Mouse (Mus musculus) kidney, embryonic 16.5 days (tissue): Measurements from ENCODE around the gene Gm15319. TPM values are rescaled to one million over a fixed set of nuclear protein-coding genes. Genes with fewer than 3 reads are reported as not detected.
"Not testable (repeated sequence)": the region's sequence is repeated elsewhere in the genome, so short reads cannot be mapped to it uniquely, and the experiment has no call there.

Experiments
- ATAC-seq: fragments of 200-750 bp; cut with Nextera tagmentation; 2 replicates; pipeline ENCODE4 v1.8.0; 2017; ENCODE audit warnings: moderate TSS enrichment; ENCODE audit not compliant: low FRiP score, low TSS enrichment
- H3K27ac ChIP-seq: fragments of 300-500 bp; sonication (generic); 2 replicates; pipeline ENCODE4 v1.5.1; 2014; ENCODE audit warnings: low read length
- H3K27me3 ChIP-seq: fragments of 300-500 bp; sonication (generic); 2 replicates; pipeline ENCODE4 v1.6.1; 2014; ENCODE audit warnings: low read length, control low read depth, mixed read lengths; ENCODE audit not compliant: insufficient read depth
- H3K36me3 ChIP-seq: fragments of 300-500 bp; sonication (generic); 2 replicates; pipeline ENCODE4 v1.6.1; 2014; ENCODE audit warnings: low read length, control low read depth, mixed read lengths; ENCODE audit not compliant: insufficient read depth
- H3K4me1 ChIP-seq: fragments of 300-500 bp; sonication (generic); 2 replicates; pipeline ENCODE4 v1.6.1; 2014; ENCODE audit warnings: low read length, control low read depth, mixed read lengths; ENCODE audit not compliant: insufficient read depth
- H3K4me2 ChIP-seq: fragments of 300-500 bp; sonication (generic); replicated peaks from 2 replicates; pipeline ENCODE4 v1.6.1; 2014; ENCODE audit warnings: low read depth, low read length
- H3K4me3 ChIP-seq: fragments of 300-500 bp; sonication (generic); 2 replicates; pipeline ENCODE4 v1.5.1; 2014; ENCODE audit warnings: mild to moderate bottlenecking, low read length
- H3K9ac ChIP-seq: fragments of 300-500 bp; sonication (generic); replicated peaks from 2 replicates; pipeline ENCODE4 v1.6.1; 2014; ENCODE audit warnings: low read length
- H3K9me3 ChIP-seq: fragments of 300-500 bp; sonication (generic); 2 replicates; pipeline ENCODE4 v1.6.1; 2016; ENCODE audit warnings: low read length, control low read depth
- WGBS: fragments of 180-500 bp; shearing (Covaris S2); extraction: QIAGEN DNeasy Blood & Tissue Kit; methylation state at CpG from one replicate; pipeline ENCODE4 v1.1.7; 2014; 5-methylcytosine and 5-hydroxymethylcytosine counted together
- polyA plus RNA-seq: library from polyadenylated mRNA; unstranded; fragments of >200 nt; fragmentation: Nextera tagmentation; extraction: Ambion mirVana; gene quantifications from 2 replicates; pipeline ENCODE4 v1.2.1, GENCODE M21; 2015

The Gm15319 gene
- polyA plus RNA-seq, 1 experiment from 2014 or later, result not detected

DNA sequence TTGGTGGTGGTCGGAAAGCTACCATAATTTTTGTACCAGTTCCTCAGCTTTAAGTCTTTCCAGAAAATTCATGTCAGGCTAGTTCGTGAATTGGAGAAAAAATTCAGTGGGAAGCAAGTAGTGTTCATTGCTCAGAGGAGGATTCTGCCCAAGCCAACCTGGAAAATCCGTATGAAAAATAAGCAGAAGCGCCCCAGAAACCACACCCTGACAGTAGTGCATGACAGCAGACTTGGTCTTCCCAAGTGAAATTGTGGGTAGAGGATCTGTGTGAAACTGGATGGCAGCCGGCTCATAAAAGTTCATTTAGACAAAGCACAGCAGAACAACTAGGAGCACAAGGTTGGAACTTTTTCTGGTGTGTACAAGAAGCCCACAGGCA lies 18.2 kb upstream of the Gm15319 start:
- ATAC-seq, H3K4me2 ChIP-seq, H3K9me3 ChIP-seq, H3K36me3 ChIP-seq, H3K27ac ChIP-seq, H3K27me3 ChIP-seq, H3K4me3 ChIP-seq, H3K4me1 ChIP-seq, H3K9ac ChIP-seq: not testable (repeated sequence)
- WGBS, result no CpG with 5 or more reads among the region's 5 CpGs

DNA sequence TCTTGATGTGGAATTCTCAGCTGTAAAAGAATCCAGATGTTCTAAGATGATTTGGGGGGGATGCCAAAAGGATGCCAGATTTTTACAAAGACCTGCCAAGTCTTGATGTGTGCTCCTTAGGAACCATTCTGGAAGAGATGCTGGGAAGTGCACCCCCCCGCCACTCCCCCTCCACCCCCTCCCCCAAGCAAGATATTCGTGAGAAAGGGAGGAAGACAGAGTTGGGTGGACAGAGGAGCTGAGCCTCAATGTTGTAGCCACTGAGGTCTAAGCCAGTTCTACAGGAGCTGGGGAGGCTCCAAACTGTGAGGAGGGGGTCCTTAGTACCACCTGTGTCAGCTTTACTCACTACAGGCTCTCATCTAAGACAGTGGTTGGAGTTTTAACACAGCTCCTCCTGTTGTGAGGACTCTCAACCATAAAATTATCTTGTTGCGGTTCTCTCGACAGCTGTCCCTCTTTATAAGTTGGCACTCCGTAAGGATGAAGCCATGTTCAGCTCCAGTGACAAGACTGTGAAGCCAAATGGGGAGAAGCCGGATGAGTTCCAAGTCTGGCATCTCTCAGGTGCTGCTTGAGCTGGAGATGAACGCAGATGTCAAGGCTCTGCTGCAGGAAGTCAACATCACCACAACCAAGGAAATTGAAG lies 17.7 kb upstream of the Gm15319 start:
- 82% methylated on average over 5 of the region's 7 CpGs for WGBS
- not testable (repeated sequence) for H3K4me2 ChIP-seq, H3K36me3 ChIP-seq, H3K27me3 ChIP-seq, H3K27ac ChIP-seq, H3K9me3 ChIP-seq, H3K4me3 ChIP-seq, H3K4me1 ChIP-seq, H3K9ac ChIP-seq
- ATAC-seq, result peak; percentile 86

DNA sequence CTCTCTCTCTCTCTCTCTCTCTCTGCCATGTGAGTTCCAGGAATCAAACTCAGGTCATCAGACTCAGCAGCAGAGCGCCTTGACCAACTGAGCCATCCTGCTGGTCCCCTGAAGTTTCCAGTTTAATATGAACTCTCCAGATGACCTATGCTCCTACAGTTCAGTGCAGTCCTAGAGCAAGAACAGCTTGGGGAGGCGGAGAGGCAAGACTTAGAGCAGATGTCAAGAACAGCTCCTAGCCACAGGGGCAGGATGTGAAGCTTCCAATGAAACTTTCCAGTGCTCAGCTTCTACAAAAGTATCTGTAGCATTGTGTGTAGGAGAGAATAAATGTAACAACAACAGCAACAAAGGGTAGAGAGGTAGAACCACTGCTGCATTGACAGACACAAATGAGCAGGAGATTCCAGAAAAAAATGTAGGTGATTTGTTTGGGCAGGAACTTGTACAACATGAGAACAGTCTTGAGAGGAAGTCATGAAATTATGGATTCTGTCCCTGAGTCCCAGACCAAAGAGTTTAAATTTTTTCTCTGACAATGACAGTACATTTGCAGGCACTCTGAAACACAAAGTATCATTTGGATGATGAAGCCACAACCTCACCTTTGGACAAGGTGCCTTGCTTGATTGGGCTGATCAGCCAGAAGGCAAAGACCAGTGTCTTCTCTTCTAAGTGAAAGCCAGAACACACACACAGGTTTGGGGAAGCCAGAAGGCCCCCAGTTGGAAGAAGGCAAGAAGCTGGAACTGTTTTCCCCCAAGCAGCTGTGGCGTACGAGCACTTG lies 16.8 kb upstream of the Gm15319 start:
- H3K4me1 ChIP-seq, H3K36me3 ChIP-seq, H3K4me2 ChIP-seq, H3K9me3 ChIP-seq, H3K27ac ChIP-seq, H3K9ac ChIP-seq, ATAC-seq, H3K4me3 ChIP-seq, H3K27me3 ChIP-seq: not testable (repeated sequence)
- no CpG with 5 or more reads among the region's 4 CpGs for WGBS

- H3K4me3 ChIP-seq, H3K4me1 ChIP-seq, H3K36me3 ChIP-seq, H3K27me3 ChIP-seq, H3K4me2 ChIP-seq, H3K9me3 ChIP-seq, H3K9ac ChIP-seq, H3K27ac ChIP-seq: not testable (repeated sequence)
- ATAC-seq, result peak; percentile 87
- 84% methylated on average over 4 of the region's 8 CpGs for WGBS
Measured at GRCm38 (mm10) chr8:20378786-20379649, 16.0 kb upstream of the Gm15319 start.

- H3K27ac ChIP-seq, H3K36me3 ChIP-seq, H3K9me3 ChIP-seq, H3K4me2 ChIP-seq, H3K9ac ChIP-seq, H3K4me1 ChIP-seq, H3K4me3 ChIP-seq, H3K27me3 ChIP-seq, ATAC-seq: not testable (repeated sequence)
- WGBS, result 81% methylated on average over 4 of the region's 8 CpGs
Measured at GRCm38 (mm10) chr8:20378353-20378752, 15.3 kb upstream of the Gm15319 start.

DNA sequence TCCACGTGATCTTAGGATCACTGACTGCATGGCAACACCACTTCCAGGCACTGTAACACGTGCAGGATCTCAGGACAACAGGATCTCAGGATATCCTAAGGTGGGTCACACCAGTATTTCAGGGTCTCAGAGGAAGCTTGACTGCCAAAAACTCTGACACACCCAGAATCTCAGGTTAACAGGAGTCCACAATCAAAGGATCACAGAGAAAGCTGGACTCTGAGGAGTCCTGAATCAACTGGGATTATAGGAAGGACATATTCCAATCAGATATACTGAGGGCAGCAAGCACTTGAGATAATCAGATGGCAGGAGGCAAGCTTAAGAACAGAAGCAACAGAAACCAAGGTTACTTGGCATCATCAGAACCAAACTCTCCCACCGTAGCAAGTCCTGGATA lies 12.7 kb upstream of the Gm15319 start:
- not testable (repeated sequence) for H3K27ac ChIP-seq, H3K4me2 ChIP-seq, H3K4me3 ChIP-seq, H3K27me3 ChIP-seq, H3K36me3 ChIP-seq, H3K9me3 ChIP-seq, H3K4me1 ChIP-seq, ATAC-seq, H3K9ac ChIP-seq
- no CpG with 5 or more reads among the region's 3 CpGs for WGBS

DNA sequence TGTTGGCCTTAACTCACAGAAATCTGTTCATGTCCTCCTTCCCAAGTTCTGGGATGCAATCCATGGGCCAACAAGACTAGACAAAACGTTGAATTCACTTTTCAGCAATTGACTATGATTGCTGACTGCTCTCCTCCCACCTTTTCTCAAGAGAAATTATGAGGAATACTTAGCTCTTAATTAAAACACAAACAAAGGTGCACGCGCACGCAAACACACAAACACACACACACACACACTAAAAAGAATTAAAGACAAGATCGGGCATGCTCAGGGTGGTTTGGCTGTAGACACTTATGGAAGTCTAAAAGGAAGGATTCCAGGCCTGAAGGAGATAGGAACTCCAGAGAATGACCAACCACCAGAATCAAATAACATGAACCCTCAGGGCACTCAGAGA lies 6.6 kb downstream of the Gm15319 start:
- H3K27ac ChIP-seq, H3K4me1 ChIP-seq, H3K9ac ChIP-seq, H3K27me3 ChIP-seq, H3K36me3 ChIP-seq, ATAC-seq, H3K4me2 ChIP-seq, H3K4me3 ChIP-seq, H3K9me3 ChIP-seq: not testable (repeated sequence)
- 79% methylated on average over 5 of the region's 5 CpGs for WGBS

- H3K4me1 ChIP-seq, result not testable (repeated sequence)
- WGBS, result 92% methylated on average over 1 of the region's 3 CpGs
Measured at GRCm38 (mm10) chr8:20353579-20353978, 9.4 kb downstream of the Gm15319 start.

GRCm38 (mm10) chr8:20302759-20303158 lies 60.3 kb downstream of the Gm15319 start:
- not testable (repeated sequence) for H3K4me2 ChIP-seq, H3K9ac ChIP-seq, H3K4me1 ChIP-seq, H3K27me3 ChIP-seq, H3K36me3 ChIP-seq, H3K27ac ChIP-seq, ATAC-seq, H3K4me3 ChIP-seq, H3K9me3 ChIP-seq
- 96% methylated on average over 5 of the region's 6 CpGs for WGBS

More at GRCm38 (mm10) chr8:20353579-20353978, 9.4 kb downstream of the Gm15319 start:
- ATAC-seq, H3K27me3 ChIP-seq, H3K36me3 ChIP-seq, H3K9me3 ChIP-seq, H3K4me3 ChIP-seq, H3K27ac ChIP-seq, H3K4me2 ChIP-seq, H3K9ac ChIP-seq: not testable (repeated sequence)

DNA sequence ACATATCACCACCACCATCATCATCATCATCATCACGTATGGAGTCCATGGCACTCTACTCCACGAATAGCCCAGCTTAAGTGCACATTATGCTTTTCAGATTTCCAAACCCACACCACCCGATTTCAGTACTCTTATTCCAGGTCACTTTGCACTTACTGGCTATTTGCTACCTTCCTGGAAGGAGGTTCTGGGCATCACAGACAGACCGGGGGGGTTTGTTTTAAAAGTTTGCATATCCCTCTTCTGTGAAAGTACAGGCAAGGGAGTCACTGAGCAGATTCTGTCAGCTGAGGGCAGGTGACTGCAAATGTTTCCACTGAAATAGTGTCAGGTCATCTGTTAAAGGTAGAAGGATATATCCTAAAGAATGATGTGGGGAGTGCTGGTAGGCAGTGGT lies 63.0 kb downstream of the Gm15319 start:
- not testable (repeated sequence) for H3K4me2 ChIP-seq, H3K4me3 ChIP-seq, H3K27me3 ChIP-seq, H3K4me1 ChIP-seq, ATAC-seq, H3K9me3 ChIP-seq, H3K27ac ChIP-seq, H3K36me3 ChIP-seq, H3K9ac ChIP-seq
- 78% methylated on average over 4 of the region's 4 CpGs for WGBS
